Mouse (Mus musculus) midbrain, embryonic 10.5 days (tissue): ENCODE results near the gene Tnpo1. TPM values are rescaled to one million over a fixed set of nuclear protein-coding genes. Genes with fewer than 3 reads are reported as not detected.
A peak's percentile ranks its signal among the peaks of the same experiment; 100 is the strongest.

ENCODE experiments used
- DNase-seq: peaks from one replicate; pipeline ENCODE4 v3.0.0-alpha.2; 2017; ENCODE audit warnings: low spot score
- H3K27ac ChIP-seq: fragments of 300-500 bp; sonication (generic); replicated peaks from 2 replicates; pipeline ENCODE4 v1.5.1; 2016; ENCODE audit warnings: mild to moderate bottlenecking
- H3K27me3 ChIP-seq: fragments of 300-500 bp; sonication (generic); 2 replicates; pipeline ENCODE4 v1.6.1; 2016; ENCODE audit warnings: low read depth, mild to moderate bottlenecking; ENCODE audit not compliant: poor library complexity, severe bottlenecking
- H3K36me3 ChIP-seq: fragments of 300-500 bp; sonication (generic); 2 replicates; pipeline ENCODE4 v1.6.1; 2016; ENCODE audit warnings: mild to moderate bottlenecking, moderate library complexity
- H3K4me1 ChIP-seq: fragments of 300-500 bp; sonication (generic); 2 replicates; pipeline ENCODE4 v1.6.1; 2016
- H3K4me3 ChIP-seq: fragments of 300-500 bp; sonication (generic); 2 replicates; pipeline ENCODE4 v1.5.1; 2016; ENCODE audit warnings: mild to moderate bottlenecking, moderate library complexity
- H3K9me3 ChIP-seq: fragments of 300-500 bp; sonication (generic); replicated peaks from 2 replicates; pipeline ENCODE4 v1.6.1; 2016; ENCODE audit warnings: mild to moderate bottlenecking
- WGBS: fragments of 180-500 bp; shearing (Covaris S2); methylation state at CpG from one replicate; pipeline ENCODE4 v1.1.7; 2016; 5-methylcytosine and 5-hydroxymethylcytosine counted together
- polyA plus RNA-seq: library from polyadenylated mRNA; unstranded; fragments of >200 nt; fragmentation: Nextera tagmentation; extraction: Ambion mirVana; gene quantifications from 2 replicates; pipeline ENCODE4 v1.2.1, GENCODE M21; 2016

Gene Tnpo1
- polyA plus RNA-seq, 1 experiment from 2014 or later: 75.1 TPM

DNA sequence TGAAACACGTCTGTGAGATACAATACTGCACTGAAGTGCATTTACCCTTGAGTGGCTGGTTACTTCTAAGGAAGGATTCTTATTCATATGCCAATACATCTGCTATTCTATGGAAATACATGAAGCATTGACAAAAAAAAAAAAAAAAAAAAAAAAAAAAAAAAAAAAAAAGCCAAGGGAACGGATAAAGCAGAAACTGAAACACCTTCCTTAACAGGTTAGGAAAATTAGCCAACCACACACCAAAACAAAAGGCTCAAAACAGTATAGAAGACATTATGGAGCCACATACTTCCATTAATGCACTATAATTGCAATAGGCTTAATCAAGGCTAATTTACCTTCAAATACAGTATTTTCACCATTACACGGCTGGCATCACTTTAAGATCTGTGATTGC lies 51.5 kb downstream of the Tnpo1 start:
- 84% methylated on average over 3 of the region's 3 CpGs for WGBS
- Histone ChIP-seq H3K27me3 (no peaks in the 10 kb centered on the region), H3K36me3 (peaks cover 98% of the 10 kb centered on the region), H3K27ac (no peak overlapping the region), H3K4me1 (peaks cover 24% of the 10 kb centered on the region), H3K4me3 (no peak overlapping the region), H3K9me3 (no peaks in the 10 kb centered on the region)
- DNase-seq: no peak

GRCm38 (mm10) chr13:98872273-98872847 lies 53.8 kb downstream of the Tnpo1 start:
- 50% methylated on average over 7 of the region's 7 CpGs for WGBS
- H3K4me3 ChIP-seq: no peak overlapping the region

GRCm38 (mm10) chr13:98871263-98871662 lies 54.9 kb downstream of the Tnpo1 start:
- no peak overlapping the region for H3K27ac ChIP-seq
- no peak overlapping the region for H3K4me3 ChIP-seq
- peaks cover 24% of the 10 kb centered on the region for H3K4me1 ChIP-seq
- DNase-seq: no peak
- WGBS: 71% methylated on average over 1 of the region's 1 CpGs
- no peaks in the 10 kb centered on the region for H3K9me3 ChIP-seq
- H3K27me3 ChIP-seq: no peaks in the 10 kb centered on the region
- H3K36me3 ChIP-seq: peaks cover 99% of the 10 kb centered on the region

More at GRCm38 (mm10) chr13:98872273-98872847, 53.8 kb downstream of the Tnpo1 start:
- Histone ChIP-seq H3K9me3 (no peaks in the 10 kb centered on the region), H3K36me3 (peaks cover 98% of the 10 kb centered on the region), H3K4me1 (peaks cover 24% of the 10 kb centered on the region), H3K27ac (peak overlapping the region; percentile 59), H3K27me3 (no peaks in the 10 kb centered on the region)
- no peak for DNase-seq

DNA sequence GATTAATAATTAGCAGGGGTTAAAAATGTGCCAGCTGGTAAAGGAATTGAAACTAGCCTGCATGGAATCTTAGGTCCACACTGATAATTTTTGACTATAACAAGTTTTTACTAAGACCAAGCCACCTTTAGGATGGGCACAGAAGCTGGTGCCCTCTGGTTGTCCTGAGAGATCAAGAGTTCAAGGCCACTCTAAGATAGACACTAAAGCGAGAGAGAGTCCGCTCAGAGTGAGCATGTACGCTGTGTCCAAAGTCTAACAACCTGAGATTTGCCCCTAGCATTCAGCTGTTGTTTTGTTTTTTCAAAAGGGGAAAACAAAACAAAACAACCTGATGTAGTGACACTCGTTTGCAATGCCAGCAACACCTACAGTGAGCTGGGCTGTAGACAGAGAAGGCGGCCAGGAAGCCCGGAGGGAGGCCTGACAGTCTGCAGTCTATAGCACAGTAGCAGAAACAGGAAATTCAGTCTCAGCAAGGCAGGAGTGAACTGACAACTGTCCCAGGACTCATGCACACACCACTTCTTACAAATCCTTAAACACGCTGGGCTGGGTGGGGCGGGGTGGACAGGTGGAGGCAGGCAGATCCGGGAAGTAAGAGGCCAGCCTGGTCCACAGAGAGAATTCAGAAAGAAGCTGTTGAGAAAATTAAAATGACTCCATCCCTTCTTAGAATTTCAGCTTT lies 57.8 kb downstream of the Tnpo1 start:
- no peak for DNase-seq
- Histone ChIP-seq H3K36me3 (peaks cover 99% of the 10 kb centered on the region), H3K4me1 (peaks cover 21% of the 10 kb centered on the region), H3K27ac (no peak overlapping the region), H3K27me3 (no peaks in the 10 kb centered on the region), H3K9me3 (no peaks in the 10 kb centered on the region), H3K4me3 (no peak overlapping the region)
- WGBS: 94% methylated on average over 9 of the region's 9 CpGs

DNA sequence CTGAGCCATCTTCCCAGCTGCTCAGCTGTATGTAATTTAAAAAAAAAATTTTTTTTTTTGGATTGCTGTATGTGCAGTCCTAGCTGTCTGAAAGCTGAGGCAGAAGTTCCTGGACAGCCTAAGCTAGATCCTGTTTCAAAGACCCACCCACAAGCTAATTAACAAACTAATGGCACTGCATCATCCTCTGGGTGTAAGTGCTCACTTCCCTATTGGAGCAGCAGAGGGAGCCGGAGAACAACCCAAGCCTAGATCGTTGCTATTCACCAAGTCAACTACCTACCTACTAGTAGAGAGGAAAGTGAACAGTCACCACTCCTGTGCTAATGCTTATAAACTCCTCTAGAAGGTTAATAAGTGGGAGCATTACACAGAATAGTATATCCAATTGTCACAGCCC lies 58.4 kb downstream of the Tnpo1 start:
- no peaks in the 10 kb centered on the region for H3K9me3 ChIP-seq
- no peak overlapping the region for H3K27ac ChIP-seq
- WGBS: 74% methylated on average over 2 of the region's 2 CpGs
- DNase-seq: no peak
- H3K4me1 ChIP-seq: peaks cover 15% of the 10 kb centered on the region
- H3K4me3 ChIP-seq: no peak overlapping the region
- H3K27me3 ChIP-seq: no peaks in the 10 kb centered on the region
- peaks cover 99% of the 10 kb centered on the region for H3K36me3 ChIP-seq

- H3K27me3 ChIP-seq: no peaks in the 10 kb centered on the region
- WGBS: 93% methylated on average over 8 of the region's 8 CpGs
- no peak overlapping the region for H3K4me3 ChIP-seq
- DNase-seq: no peak
- H3K27ac ChIP-seq: no peak overlapping the region
- no peaks in the 10 kb centered on the region for H3K9me3 ChIP-seq
- H3K4me1 ChIP-seq: no peaks in the 10 kb centered on the region
- H3K36me3 ChIP-seq: peaks cover 98% of the 10 kb centered on the region
These were observed 70.9 kb downstream of the Tnpo1 start for GRCm38 (mm10) chr13:98855291-98855690.

- H3K4me1 ChIP-seq: no peaks in the 10 kb centered on the region
- H3K4me3 ChIP-seq: no peak overlapping the region
- H3K27ac ChIP-seq: no peak overlapping the region
- 79% methylated on average over 1 of the region's 1 CpGs for WGBS
- DNase-seq: no peak
- peaks cover 95% of the 10 kb centered on the region for H3K36me3 ChIP-seq
- H3K27me3 ChIP-seq: no peaks in the 10 kb centered on the region
- H3K9me3 ChIP-seq: no peaks in the 10 kb centered on the region
These were observed 80.4 kb downstream of the Tnpo1 start for GRCm38 (mm10) chr13:98845794-98846193.

GRCm38 (mm10) chr13:98836423-98837088 lies 89.6 kb downstream of the Tnpo1 start:
- Histone ChIP-seq H3K4me1 (peaks cover 5% of the 10 kb centered on the region; the same call in 1 of the 2 replicates), H3K4me3 (no peak overlapping the region), H3K27me3 (no peaks in the 10 kb centered on the region), H3K27ac (no peak overlapping the region), H3K9me3 (no peaks in the 10 kb centered on the region), H3K36me3 (peaks cover 52% of the 10 kb centered on the region)
- 86% methylated on average over 6 of the region's 6 CpGs for WGBS
- DNase-seq: no peak

DNA sequence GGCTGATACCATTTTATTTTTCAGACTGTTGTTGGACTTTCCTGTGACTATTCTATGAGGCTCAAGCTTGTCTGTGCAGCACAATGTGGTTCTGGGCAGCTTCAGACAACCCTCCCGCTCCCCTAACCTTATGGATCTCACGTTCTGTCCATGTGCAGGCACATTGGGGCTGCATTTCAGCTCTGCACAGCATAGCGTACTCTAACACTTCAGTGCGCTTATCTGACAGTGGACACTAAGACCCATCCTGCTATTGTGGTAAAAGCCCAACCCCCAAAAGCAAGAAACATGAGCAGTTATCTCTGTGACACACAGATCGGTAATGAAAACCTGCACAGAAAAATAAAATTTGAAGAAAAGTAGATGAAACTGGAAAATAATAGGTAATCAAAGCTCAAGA lies 90.4 kb downstream of the Tnpo1 start:
- Histone ChIP-seq H3K4me3 (no peak overlapping the region), H3K9me3 (no peaks in the 10 kb centered on the region), H3K27ac (no peak overlapping the region), H3K4me1 (peaks cover 5% of the 10 kb centered on the region; the same call in 1 of the 2 replicates), H3K36me3 (peaks cover 44% of the 10 kb centered on the region), H3K27me3 (no peaks in the 10 kb centered on the region)
- WGBS: 91% methylated on average over 5 of the region's 5 CpGs
- no peak for DNase-seq

DNA sequence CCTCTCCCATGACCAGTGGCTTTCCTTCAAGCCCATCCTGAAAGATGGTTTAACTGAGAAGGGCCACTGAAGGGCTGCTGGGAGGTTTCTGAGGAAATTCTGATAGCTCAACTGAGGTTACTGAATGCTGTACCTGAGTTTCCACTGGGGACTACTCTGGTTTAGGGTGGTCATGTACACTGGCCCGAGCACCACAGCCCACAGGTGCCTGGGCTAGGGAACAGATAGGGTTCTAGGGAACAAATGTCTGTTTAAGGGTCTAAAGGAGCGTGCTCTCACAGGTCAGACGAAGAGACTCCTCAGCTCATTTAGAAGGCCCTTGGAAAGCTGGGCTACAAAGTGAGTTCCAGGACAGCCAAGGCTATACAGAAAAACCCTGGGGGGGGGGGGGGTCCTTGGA lies 91.5 kb downstream of the Tnpo1 start:
- 0 out of 2 replicates have a peak overlapping the region, but pooled peaks have one; percentile 6 for H3K27ac ChIP-seq
- WGBS: 87% methylated on average over 3 of the region's 3 CpGs

DNA sequence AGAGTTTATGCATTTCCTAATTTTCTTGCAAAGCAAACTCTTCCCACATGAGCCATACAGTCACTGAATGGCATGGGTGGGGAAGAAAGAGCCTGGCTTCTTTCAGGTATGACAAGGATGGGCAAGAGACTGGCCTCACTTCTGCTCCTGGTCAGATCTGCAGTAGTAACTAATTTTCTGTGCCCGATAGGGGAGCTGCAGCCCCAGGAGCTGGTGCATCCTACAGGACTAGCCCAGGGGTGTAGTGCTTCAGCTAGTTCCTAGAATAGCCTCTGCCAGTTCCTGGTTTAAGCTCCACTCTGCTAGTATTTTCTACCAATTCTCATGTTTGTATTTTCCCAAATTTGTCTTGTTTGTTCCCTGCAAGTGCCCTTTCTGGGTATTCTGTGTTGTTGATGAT lies 92.0 kb downstream of the Tnpo1 start:
- Histone ChIP-seq H3K4me3 (no peak overlapping the region), H3K4me1 (peaks cover 5% of the 10 kb centered on the region; the same call in 1 of the 2 replicates), H3K9me3 (no peaks in the 10 kb centered on the region), H3K36me3 (peaks cover 28% of the 10 kb centered on the region), H3K27ac (0 out of 2 replicates have a peak overlapping the region, but pooled peaks have one; percentile 6), H3K27me3 (no peaks in the 10 kb centered on the region)
- WGBS: 61% methylated on average over 1 of the region's 1 CpGs
- DNase-seq: no peak

More for the DNA sequence above, 91.5 kb downstream of the Tnpo1 start:
- no peak overlapping the region for H3K4me3 ChIP-seq
- peaks cover 33% of the 10 kb centered on the region for H3K36me3 ChIP-seq
- peaks cover 5% of the 10 kb centered on the region; the same call in 1 of the 2 replicates for H3K4me1 ChIP-seq
- no peak for DNase-seq
- no peaks in the 10 kb centered on the region for H3K27me3 ChIP-seq
- no peaks in the 10 kb centered on the region for H3K9me3 ChIP-seq

DNA sequence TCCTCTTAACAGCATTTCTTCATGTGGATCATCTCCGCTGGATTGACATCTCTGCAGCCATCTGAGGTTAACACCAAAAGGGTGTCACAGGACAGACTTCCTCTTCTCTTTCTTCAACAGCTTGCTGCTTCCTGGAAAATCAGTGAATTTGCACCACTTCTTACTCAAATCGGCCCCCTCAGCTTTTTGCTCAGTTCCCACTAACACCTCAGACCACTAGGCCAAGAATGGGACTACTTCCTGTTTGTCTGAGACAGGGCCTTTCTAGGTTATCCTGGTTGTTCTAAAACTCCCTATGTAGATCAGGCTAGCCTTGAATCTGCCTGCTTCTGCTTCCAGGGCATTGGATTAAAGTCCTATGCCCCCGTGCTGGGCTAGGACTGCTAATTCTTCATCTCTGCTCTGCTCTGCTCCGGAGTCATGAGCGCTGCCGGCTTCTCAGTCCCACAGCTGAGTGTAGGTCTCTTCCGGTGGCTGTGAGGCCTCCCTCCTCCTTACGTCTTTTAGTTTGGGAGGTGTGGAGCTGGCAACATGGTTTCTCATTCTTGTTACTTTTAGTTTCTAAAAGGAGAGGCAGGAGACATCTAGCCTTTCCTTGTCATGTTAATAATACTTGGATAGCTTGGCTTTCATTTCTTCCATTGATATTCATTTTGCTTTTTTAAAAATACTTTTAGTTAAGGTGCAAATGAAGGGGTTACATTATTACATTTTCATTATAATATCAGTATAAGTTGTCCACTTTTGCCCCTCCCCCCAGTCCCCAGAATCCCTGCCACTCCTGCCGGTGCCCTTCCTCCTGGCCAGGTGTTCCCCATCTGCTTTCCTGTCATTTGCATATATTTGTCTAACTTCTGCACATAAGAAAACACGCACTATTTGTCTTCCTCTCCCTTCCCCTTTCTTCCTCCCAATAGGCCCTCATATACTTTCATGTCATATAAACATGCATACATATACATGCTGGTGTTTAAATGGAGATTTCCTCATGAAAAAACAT lies 93.4 kb downstream of the Tnpo1 start:
- H3K9me3 ChIP-seq: no peaks in the 10 kb centered on the region
- H3K27me3 ChIP-seq: no peaks in the 10 kb centered on the region
- no peak overlapping the region; the same call in 1 of the 2 replicates for H3K27ac ChIP-seq
- peaks cover 14% of the 10 kb centered on the region for H3K36me3 ChIP-seq
- no peak for DNase-seq
- H3K4me3 ChIP-seq: no peak overlapping the region
- 86% methylated on average over 10 of the region's 10 CpGs for WGBS
- peaks cover 5% of the 10 kb centered on the region; the same call in 1 of the 2 replicates for H3K4me1 ChIP-seq
